Mouse (Mus musculus): ENCODE data around the gene 4930402F06Rik.

4930402F06Rik gene

DNA sequence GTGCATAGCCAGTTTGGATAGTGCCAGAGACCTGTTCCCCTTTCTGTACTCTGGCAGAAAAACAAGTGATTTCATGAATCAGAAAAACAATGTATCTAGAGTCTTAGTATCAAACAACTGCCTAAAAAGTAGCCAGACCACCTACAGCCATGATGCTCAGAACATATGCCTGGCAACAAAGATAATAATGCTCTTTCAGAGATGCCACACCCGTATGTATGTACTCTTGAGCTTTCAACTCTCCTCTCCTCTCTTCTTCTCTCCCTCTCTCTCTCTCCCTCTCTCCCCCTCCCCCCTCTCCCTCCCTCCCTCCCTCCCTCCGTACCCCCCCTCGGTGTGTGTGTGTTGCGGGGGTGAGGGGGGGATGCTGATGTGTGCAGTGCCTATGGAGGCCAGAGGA is 22.3 kb upstream of the 4930402F06Rik start:
- no peak for DNase-seq (ENCODE audit: inconsistent age in 2 of 2, low spot score in 1 of 2)

DNA sequence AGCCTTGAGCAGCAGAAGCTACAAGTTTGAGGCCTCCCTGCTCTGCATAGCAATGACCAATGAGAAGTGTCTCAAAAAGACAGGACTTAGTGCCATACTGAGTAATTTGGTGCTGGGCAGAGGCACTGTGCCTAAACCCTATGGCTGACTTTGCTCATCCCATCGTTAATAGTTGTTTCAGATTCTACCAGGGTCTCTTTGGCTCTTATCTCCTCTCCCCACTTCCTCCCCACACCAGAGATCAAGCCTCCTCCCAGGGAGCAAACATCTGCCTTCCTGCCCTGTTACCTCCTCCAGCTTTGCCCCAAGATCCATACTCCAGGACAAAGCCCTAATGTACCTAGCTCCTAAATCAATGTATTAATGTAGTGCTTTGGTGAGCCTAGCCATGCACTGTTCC is 20.3 kb upstream of the 4930402F06Rik start:
- DNase-seq (ENCODE audit: inconsistent age in 2 of 2, low spot score in 1 of 2), result no peak

GRCm38 (mm10) chr2:35416473-35416872 is 19.5 kb upstream of the 4930402F06Rik start:
- DNase-seq (ENCODE audit: inconsistent age in 2 of 2, low spot score in 1 of 2), result no peak

GRCm38 (mm10) chr2:35412810-35413209 is 15.8 kb upstream of the 4930402F06Rik start:
- no peak for DNase-seq (ENCODE audit: inconsistent age in 2 of 2, low spot score in 1 of 2)

DNA sequence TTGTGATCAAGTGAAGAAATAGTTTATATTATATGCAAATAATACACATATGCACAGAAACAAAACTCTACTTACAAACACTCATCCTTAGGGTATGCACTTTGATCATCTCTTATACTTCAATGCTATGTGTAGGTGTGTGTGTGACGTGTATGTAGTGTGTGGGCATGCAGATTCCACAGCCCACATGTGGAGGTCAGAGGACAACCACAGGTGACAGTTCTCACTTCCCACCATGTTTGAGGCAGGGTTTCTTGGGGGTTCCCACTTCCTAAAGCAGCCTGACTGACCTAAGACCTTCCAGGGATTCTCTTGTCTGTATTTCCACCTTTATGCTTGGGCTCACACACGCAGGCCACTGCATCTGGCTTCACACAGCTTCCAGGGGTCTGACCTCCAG is 15.3 kb upstream of the 4930402F06Rik start:
- DNase-seq (ENCODE audit: inconsistent age in 2 of 2, low spot score in 1 of 2), result no peak

- no peak for DNase-seq (ENCODE audit: inconsistent age in 2 of 2, low spot score in 1 of 2)
Measured at GRCm38 (mm10) chr2:35411640-35412190, 14.7 kb upstream of the 4930402F06Rik start.

DNA sequence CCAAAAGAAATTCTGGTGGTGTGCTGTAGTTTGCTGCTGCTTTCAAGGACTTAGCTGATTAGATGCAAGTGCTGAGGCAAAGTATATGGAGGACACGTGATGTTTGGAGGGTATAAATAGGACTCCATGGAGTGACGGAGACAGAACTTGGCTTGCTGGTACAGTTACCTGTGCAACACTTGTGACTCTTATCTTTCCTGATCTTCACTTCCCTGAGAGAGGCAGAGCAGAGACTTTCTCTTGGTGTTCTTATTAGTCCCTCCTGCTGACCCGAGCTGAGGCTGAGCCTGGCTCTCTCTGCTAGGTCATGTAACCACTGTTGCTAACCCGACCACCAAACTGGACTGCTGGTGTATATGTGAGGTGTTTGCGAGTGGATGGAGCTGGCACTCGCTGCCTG is 12.5 kb upstream of the 4930402F06Rik start:
- DNase-seq (ENCODE audit: inconsistent age in 2 of 2, low spot score in 1 of 2), result no peak

- DNase-seq (ENCODE audit: inconsistent age in 2 of 2, low spot score in 1 of 2), result no peak
Measured at GRCm38 (mm10) chr2:35408409-35409110, 11.6 kb upstream of the 4930402F06Rik start.

DNA sequence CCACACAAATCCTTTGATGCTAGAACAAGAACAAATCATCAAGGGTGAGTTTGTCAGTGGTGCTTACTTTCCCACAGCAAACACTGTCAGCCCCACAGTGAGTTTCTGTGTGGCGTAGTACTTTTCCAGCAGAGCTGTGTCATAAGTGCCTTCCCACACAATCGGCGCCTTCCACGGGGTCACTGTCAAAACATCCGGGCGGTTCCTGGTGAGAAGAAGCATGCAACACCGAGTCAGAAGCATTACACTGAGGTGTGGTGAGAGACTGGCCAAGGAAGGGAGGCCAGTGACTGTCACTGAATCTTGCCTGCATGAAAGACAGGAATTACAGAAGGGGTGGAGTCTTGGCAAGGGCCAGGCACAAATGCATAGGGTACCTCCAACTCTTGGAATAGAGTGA is 10.9 kb upstream of the 4930402F06Rik start:
- DNase-seq (ENCODE audit: inconsistent age in 2 of 2, low spot score in 1 of 2), result no peak

DNA sequence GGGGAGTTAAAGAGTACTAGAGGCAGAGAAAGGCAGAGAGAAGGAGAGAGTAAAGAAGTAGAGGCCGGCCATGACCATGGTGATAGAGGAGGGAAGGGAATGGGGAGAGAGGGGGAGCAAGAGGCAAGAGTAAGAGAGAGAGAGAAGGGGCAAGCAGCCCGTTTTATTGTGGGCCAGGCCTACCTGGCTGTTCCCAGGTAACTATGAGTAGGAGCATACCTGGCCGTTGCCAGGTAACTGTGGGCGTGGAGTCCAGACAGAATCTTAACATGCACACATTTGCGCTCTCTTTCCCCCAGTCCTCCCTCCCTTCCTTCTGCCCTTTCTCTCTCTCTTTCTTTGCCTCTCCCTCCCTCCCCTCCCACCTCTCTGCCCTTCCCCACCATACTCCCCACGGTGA is 10.3 kb upstream of the 4930402F06Rik start:
- no peak for DNase-seq (ENCODE audit: inconsistent age in 2 of 2, low spot score in 1 of 2)

GRCm38 (mm10) chr2:35406611-35407010 is 9.6 kb upstream of the 4930402F06Rik start:
- DNase-seq (ENCODE audit: inconsistent age in 2 of 2, low spot score in 1 of 2), result no peak

- no peak for DNase-seq (ENCODE audit: inconsistent age in 2 of 2, low spot score in 1 of 2)
Measured at GRCm38 (mm10) chr2:35402391-35402790, 5.4 kb upstream of the 4930402F06Rik start.

GRCm38 (mm10) chr2:35400739-35401138 is 3.8 kb upstream of the 4930402F06Rik start:
- no peak for DNase-seq (ENCODE audit: inconsistent age in 2 of 2, low spot score in 1 of 2)

DNA sequence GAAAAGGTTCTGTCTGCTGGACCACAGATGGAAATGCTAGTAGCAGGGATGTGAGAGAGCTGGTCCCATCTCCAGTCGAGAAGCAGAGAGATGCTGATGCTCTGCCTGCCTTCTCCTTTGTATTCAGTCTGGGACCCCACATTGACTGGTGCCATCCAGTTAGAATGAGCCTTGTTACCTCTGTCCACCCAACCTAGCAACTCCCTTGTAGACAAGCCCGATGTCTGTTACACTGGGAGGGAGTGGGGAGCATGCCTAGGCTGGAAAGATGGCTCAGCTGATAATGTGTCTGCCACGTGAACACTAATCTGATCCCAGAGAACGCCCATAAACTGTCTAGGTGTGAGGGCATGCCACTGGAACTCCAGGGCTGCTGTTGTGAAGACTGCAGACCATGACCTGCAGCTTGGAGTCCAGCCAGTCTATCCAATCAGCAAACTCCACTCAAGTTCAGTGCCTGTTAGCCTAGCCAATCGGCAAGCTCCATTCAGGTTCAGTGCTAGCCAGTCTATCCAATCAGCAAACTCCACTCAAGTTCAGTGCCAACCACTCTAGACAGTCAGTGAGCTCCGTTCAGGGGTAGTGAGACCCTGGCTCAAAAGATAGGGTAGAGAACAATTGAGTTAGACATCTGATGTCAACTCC is 1.3 kb upstream of the 4930402F06Rik start:
- no peak for DNase-seq (ENCODE audit: inconsistent age in 2 of 2, low spot score in 1 of 2)

DNA sequence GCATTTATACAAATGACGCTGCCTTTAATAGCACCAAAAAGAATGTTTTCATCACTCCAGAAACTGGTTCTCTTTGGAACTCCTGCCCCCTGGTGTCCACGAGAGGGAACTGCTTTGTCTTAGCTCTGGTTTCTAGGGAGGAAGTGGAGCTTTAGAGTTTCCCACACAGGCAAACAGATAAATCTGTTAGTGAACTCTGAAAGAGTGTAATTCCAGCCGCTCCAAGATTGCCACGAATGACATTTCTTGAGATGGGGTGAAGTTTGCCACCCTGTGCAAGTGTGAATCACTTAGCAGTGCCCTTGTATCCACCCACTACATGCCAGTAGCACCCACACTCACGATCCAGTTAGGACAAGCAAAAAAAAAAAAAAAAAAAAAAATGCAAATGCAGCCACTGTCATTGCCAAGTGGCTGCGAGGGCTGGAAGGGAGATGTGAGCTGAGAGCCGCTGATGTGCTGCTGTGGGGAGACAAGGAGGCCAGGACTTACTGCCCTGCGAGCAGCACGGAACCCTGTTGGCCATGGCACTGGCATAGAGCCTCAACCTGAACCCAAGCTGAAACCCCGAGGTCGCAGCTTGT is 707 bp upstream of the 4930402F06Rik start:
- DNase-seq (ENCODE audit: inconsistent age in 2 of 2, low spot score in 1 of 2), result peak; percentile 50 to 86

DNA sequence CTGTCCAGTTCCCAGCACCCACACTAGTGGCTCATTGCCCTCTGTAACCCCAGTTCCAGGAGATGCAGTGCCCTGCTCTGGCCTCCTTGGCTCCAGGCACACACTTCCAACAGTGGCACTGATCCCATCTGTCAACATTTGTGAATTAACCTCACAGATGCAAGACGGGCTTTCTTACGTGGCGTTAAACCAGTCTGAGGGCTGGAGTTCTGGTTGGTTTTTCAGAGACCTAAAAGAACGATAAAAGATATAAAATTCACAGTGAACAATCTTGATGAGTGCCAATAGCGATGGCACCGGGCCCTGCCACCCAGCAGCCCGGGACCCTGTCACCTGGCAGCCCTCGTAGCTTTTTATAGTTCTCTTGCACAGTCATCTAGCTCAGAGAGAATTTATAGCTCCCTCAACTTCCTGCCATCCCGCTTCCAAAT is 11.5 kb downstream of the 4930402F06Rik start:
- peak in 1 of 2 experiments; percentile 37 for DNase-seq (ENCODE audit: inconsistent age in 2 of 2, low spot score in 1 of 2)

GRCm38 (mm10) chr2:35379306-35379705 is 17.7 kb downstream of the 4930402F06Rik start:
- DNase-seq (ENCODE audit: inconsistent age in 2 of 2, low spot score in 1 of 2), result no peak

- no peak for DNase-seq (ENCODE audit: inconsistent age in 2 of 2, low spot score in 1 of 2)
Measured at GRCm38 (mm10) chr2:35377600-35377999, 19.4 kb downstream of the 4930402F06Rik start.

GRCm38 (mm10) chr2:35373003-35373402 is 24.0 kb downstream of the 4930402F06Rik start:
- DNase-seq (ENCODE audit: inconsistent age in 2 of 2, low spot score in 1 of 2), result peak in 1 of 2 experiments; percentile 45

- no peak for DNase-seq (ENCODE audit: inconsistent age in 2 of 2, low spot score in 1 of 2)
Measured at GRCm38 (mm10) chr2:35370686-35371085, 26.3 kb downstream of the 4930402F06Rik start.

DNA sequence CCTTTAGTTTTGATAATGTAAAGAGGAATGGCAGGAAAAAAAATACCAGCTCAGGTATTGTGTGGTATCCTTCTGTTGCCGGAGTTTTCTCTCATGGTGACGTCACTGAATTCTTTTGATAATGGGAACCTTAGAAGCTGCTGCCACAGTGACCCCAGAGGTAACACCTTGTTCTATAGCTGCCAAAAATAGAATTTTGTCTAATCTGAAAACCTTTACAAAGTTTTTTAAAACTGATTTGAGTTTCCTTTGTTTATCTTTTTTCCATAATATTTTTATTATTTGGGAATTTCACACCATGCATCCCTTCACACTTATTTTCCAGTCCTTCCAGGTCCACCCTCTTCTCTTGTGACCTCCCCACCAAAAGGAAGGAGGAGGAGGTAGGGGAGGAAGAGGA is 29.3 kb downstream of the 4930402F06Rik start, which contains the start of gene 4930568D16Rik:
TSS of gene 4930568D16Rik (minus strand) at position 101 of the 400 bp plus-strand sequence.
- no peak for DNase-seq (ENCODE audit: inconsistent age in 2 of 2, low spot score in 1 of 2)

GRCm38 (mm10) chr2:35349184-35349583 is 47.8 kb downstream of the 4930402F06Rik start:
- DNase-seq (ENCODE audit: inconsistent age in 2 of 2, low spot score in 1 of 2), result peak in 1 of 2 experiments; percentile 55

Data from adrenal gland, adult (tissue).